Mouse (Mus musculus) C3H10T1/2 (cell line): ENCODE data around the gene Mical3. TPM values are rescaled to one million over a fixed set of nuclear protein-coding genes. Genes with fewer than 3 reads are reported as not detected.

ENCODE experiments used
- polyA plus RNA-seq, 2 experiments: library from polyadenylated mRNA; unstranded; fragments of >200 nt; fragmentation: generic; extraction: Trizol; gene quantifications; one replicate each; pipeline ENCODE4 v1.2.1; 2012; ENCODE audit warnings: missing spikeins in 2 of 2

The Mical3 gene
- polyA plus RNA-seq: 10 to 100 TPM in 1 of 2 experiments, 1 to 10 TPM in 1; 2.7 to 11.9 TPM

DNA sequence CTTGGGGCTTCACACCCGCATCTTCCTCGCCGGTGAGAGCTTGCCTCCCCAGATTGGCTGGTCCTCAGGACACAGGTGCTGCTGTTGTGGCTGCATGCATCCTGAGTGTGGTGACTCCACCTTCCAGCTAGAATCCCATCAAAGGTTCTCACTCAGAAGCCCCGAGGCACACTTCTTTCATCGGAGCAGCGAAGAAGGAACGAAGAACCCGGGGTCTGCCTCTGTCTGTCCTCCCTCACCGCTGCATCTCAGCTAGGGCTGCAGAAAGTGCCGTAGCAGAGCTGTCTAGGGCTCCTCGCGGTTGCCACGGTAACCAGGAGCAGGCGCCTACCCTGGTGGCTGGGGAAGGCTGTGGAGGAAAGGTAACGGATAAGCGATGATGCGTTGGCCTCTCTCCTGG, at the start of gene Mical3:
TSS of gene Mical3 (minus strand) at position 227 of the 400 bp plus-strand sequence.

GRCm38 (mm10) chr6:120916074-120916971, 214.5 kb downstream of the Mical3 start, which contains the start of gene Bid:
Bid (minus strand) TSS chr6:120916853.

Other genes starting within 250 kb of the Mical3 start
- gene Bid, start 214.1 kb downstream of the Mical3 start, polyA plus RNA-seq: 10 to 100 TPM in 1 of 2 experiments, 1 to 10 TPM in 1; 6.6 to 16.2 TPM
- gene Pex26, start 52.7 kb upstream of the Mical3 start, polyA plus RNA-seq: 1 to 10 TPM in 1 of 2 experiments, under 1 TPM in 1; 0.60 to 5.0 TPM
- under 1 TPM in 1 of 2 experiments, not detected in 1; 0.02 TPM for gene Tuba8, start 79.7 kb upstream of the Mical3 start, polyA plus RNA-seq
- 1 to 10 TPM in 1 of 2 experiments, under 1 TPM in 1; 0.06 to 3.4 TPM for gene Usp18, start 114.9 kb upstream of the Mical3 start, polyA plus RNA-seq
- not detected for gene Slc6a13, start 169.2 kb upstream of the Mical3 start, polyA plus RNA-seq
- gene Slc6a12, start 212.1 kb upstream of the Mical3 start, polyA plus RNA-seq: not detected